Mouse (Mus musculus) left cerebral cortex, adult 2 months (tissue): ENCODE results near the gene Afmid. TPM values are rescaled to one million over a fixed set of nuclear protein-coding genes. Genes with fewer than 3 reads are reported as not detected.

Experiments
- DNase-seq, 2 experiments: peaks; one replicate each; pipeline ENCODE4 v3.0.0; 2021 to 2022; ENCODE audit warnings: low spot score in 2 of 2, mixed read lengths in 1 of 2; ENCODE audit errors: extremely low spot score in 1 of 2
- H3K27ac ChIP-seq: fragments of 200-600 bp; 2 replicates; pipeline ENCODE4 v1.8.1; 2022
- H3K4me3 ChIP-seq: fragments of 200-600 bp; 2 replicates; pipeline ENCODE4 v1.8.1; 2022
- CTCF ChIP-seq: fragments of 200-600 bp; IDR thresholded peaks from 2 replicates; pipeline ENCODE4 v1.8.1; 2022; ENCODE audit warnings: antibody characterized with exemption, mild to moderate bottlenecking, moderate library complexity
- intact Hi-C: fragments of 180-260 bp; cut with DNase I; formaldehyde crosslinking; loops from one replicate; pipeline ENCODE4 v1.15.1; 2025
- long read RNA-seq, 2 experiments: library from polyadenylated mRNA; stranded (forward); transcript quantifications; one replicate each; pipeline ENCODE4 v2.0.0; 2021; ENCODE audit warnings: borderline mapping rate in 2 of 2
- total RNA-seq, 2 experiments: library from RNA; stranded (reverse); gene quantifications; 2 replicates each; pipeline ENCODE4 v1.2.3; 2021

Afmid gene
- total RNA-seq: 1 to 10 TPM; 5.2 to 8.5 TPM
- long read RNA-seq, experiment 1, partial matches to known transcripts: 1 of 8 reads
- long read RNA-seq, experiment 1, other reads (novel, unspliced or antisense): 7 of 8 reads
- long read RNA-seq, experiment 2, partial matches to known transcripts: 2 of 4 reads
- long read RNA-seq, experiment 2, other reads (novel, unspliced or antisense): 2 of 4 reads

- Histone ChIP-seq H3K27ac (no peak within 1 kb of the TSS), H3K4me3 (peak within 1 kb of the TSS; percentile 27)
- peak; percentile 35 to 38 for DNase-seq
- TF ChIP-seq CTCF: no peak
- intact Hi-C loops: loop anchor here (2.0 to 5.0 kb wide), 2 partner anchors 441 to 588 kb away; no protein-coding TSS in a partner anchor
These were observed at the start of gene Afmid, which contains the start of gene Tk1 for GRCm38 (mm10) chr11:117825333-117826101. Gene Afmid, plus strand, starts transcription at chr11:117825924. Gene Tk1, minus strand, starts transcription at chr11:117826092.

- intact Hi-C loops: no loop called here
- no peak for TF ChIP-seq CTCF
- Histone ChIP-seq H3K4me3 (no peak overlapping the region), H3K27ac (no peak overlapping the region)
- no peak for DNase-seq
These were observed 49.5 kb upstream of the Afmid start for GRCm38 (mm10) chr11:117776085-117776792.

GRCm38 (mm10) chr11:117777111-117777510 is 48.6 kb upstream of the Afmid start:
- intact Hi-C loops: no loop called here
- Histone ChIP-seq H3K27ac (no peak overlapping the region), H3K4me3 (no peak overlapping the region)
- DNase-seq: no peak
- TF ChIP-seq CTCF: no peak

DNA sequence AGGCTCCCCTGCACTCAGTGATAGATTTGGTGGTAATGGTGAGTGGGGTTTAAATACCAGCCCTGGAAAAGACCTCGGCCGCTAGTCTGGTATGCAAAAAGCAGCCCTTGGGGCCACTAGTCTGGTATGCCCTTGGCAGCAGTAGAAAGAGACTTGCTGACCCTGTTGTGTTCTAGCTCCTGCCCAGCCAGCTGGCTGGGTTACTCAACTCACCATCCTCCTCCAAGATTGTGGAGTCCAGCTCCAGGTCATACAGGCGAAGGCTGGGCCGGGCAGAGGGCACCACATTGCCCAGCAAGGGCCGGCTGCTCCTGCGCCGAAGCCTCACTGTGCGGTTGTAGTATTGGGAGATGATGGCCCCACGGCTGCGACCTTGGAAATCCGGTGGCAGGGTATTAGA is 47.7 kb upstream of the Afmid start:
- Histone ChIP-seq H3K27ac (no peak overlapping the region), H3K4me3 (no peak overlapping the region)
- no peak for DNase-seq
- intact Hi-C loops: no loop called here
- TF ChIP-seq CTCF: no peak

DNA sequence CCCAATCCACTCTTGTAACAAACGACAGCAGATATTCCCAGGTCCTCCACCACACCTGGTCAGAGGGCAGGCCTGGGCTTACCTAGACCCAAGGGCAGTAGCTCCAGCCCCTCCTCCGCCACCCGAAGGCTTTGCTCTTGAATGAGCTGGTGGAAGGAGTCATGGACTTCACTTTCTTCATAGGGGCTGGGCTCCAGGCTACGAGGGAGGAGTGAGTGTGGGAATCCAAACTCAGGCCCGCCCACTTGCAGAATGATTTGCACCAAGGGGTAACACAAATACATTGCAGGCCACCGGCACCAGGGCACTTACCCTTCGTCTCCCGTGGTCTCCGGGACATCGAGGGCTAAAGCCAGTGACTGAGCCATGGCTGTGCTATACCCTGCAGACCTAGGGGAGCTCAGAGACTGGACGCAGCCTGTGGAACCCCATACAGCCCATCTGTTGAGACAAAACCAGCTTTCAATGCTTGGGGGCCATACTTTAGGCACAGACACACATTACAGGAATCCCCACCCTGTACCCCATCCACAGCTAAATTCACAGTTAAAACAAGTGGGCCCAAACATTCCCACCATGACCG is 46.8 kb upstream of the Afmid start:
- intact Hi-C loops: no loop called here
- no peak for DNase-seq
- Histone ChIP-seq H3K4me3 (no peak overlapping the region), H3K27ac (peak overlapping the region; percentile 85)
- TF ChIP-seq CTCF: no peak

DNA sequence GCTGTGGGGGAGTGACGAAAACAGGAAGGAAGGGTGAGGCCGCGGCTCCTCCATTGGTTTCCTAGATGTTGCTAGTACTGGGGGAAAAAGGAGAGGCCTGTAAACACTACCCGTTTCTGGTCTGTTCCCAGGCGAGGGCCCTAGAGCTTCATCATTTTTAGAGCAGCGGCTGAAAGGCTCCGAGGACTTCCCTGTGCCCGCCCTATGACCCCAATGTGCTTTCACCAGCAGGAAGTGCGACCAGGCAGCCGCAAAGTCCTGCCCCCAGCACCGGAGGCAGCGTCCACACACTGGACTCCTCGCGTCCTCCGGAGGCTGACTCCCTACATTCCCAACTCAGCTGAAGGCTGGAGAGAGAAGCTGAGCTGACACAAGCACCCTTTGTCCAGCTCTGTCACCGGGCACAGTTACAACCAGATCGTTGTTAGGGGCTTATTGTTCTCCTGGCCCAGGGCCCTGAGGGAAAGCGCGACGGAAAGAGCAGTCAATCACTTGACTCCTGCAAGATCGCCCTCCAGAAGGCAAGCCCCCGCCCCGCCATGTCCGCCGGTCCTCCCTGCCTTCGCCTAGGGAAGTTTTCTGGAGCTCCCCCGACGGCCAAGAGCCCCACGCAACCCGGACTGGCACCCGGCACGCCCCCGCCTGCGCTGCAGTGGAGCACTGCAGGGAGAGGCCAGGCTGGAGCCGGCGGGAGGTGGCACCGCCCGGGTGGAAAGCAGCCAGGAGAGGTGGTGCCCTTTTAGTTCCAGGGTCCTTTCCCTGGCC is 46.1 kb upstream of the Afmid start:
- H3K4me3 ChIP-seq: peak overlapping the region; percentile 44
- DNase-seq: no peak
- intact Hi-C loops: no loop called here
- no peak for TF ChIP-seq CTCF
- H3K27ac ChIP-seq: peak overlapping the region; percentile 85

GRCm38 (mm10) chr11:117780199-117780515 is 45.6 kb upstream of the Afmid start:
- Histone ChIP-seq H3K27ac (peak overlapping the region; percentile 85), H3K4me3 (peak overlapping the region; percentile 44)
- DNase-seq: no peak
- intact Hi-C loops: no loop called here
- no peak for TF ChIP-seq CTCF

- Histone ChIP-seq H3K27ac (peak overlapping the region; percentile 85), H3K4me3 (peak overlapping the region; percentile 44)
- intact Hi-C loops: no loop called here
- TF ChIP-seq CTCF: no peak; the same call in 1 of the 2 replicates
- DNase-seq: no peak
These were observed 45.1 kb upstream of the Afmid start for GRCm38 (mm10) chr11:117780582-117781111.

DNA sequence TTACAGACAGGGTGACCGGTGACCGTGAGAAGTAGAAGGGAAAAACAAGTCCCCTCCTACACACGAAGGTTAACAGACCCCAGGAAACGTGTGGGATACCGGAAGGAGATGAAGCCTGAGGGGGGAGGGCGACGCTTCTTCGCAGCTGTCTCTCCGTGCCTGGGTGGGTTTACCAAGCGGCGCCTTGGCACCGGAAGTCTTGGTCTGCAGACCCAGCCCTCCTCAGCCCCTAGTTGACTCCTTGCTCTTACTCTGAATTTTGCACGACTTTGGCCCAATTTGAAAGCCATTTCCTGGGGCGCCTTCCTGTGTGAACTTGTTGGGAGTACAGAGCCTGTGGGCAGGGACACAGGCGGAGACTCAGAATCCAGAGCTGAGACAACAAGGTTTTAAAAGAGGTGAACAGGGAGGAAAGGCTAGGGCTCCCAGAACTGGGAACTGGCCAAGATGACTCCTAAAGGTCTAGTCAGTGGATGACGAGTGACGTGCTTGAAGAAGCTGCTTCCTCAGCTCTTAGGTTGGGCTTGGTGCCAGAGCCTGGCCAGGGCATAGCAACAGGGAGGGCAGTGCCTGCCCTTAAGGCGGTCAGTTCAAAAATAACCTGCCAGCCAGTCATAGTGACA is 44.4 kb upstream of the Afmid start:
- H3K27ac ChIP-seq: no peak overlapping the region; the same call in 1 of the 2 replicates
- no peak overlapping the region for H3K4me3 ChIP-seq
- TF ChIP-seq CTCF: no peak
- intact Hi-C loops: no loop called here
- no peak for DNase-seq

- H3K4me3 ChIP-seq: peak within 1 kb of the TSS; percentile 20
- no peak for DNase-seq
- H3K27ac ChIP-seq: peak within 1 kb of the TSS; percentile 21; the same call in 1 of the 2 replicates
- TF ChIP-seq CTCF: no peak
- intact Hi-C loops: no loop called here
These were observed 43.6 kb upstream of the Afmid start, which contains the start of the genes Tmc8 and Tmc6 for GRCm38 (mm10) chr11:117781993-117782704. Gene Tmc8, plus strand, starts transcription at chr11:117782076. Gene Tmc6, minus strand, starts transcription at chr11:117782198.
